Comparison of ENCODE assay signal across 18 mouse cellular contexts in the genomic region with DNA sequence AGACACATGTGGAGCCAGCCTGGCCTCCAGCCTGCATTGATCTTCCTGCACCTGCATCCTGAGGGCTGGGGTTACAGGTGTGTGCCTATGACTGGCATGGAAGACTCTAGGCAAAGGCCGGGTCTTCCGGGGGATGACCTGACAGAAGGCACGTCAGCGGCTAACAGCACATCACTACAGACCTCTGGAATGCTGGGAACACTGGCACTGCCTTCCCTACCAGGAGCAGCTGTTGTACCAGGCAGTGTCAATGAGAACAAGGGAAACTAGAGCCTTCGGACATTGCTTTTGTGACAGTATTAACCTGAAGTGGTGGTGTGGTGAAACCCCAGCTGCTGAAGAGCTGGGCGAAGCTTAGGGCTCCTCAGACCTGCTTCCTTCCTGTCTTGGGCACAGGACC. TPM values are rescaled to one million over a fixed set of nuclear protein-coding genes. Genes with fewer than 3 reads are reported as not detected.
DNase-seq lines count a peak whose midpoint lies in the region; ATAC-seq and TF ChIP-seq lines count a peak whose summit lies in the region.
"Had no signal": no experiment of that assay in that cellular context is flagged by ENCODE, and none has a peak within 500 bp of the region (broad histone marks: within the 10 kb centered on the region; RNA-seq: fewer than 3 reads in every experiment).

No protein-coding gene starts in this region.

- 80% methylated on average over 6 of the region's 6 CpGs for WGBS in cerebellum, adult 2 months
- WGBS in hindbrain, embryonic 12.5 days: 92% methylated on average over 6 of the region's 6 CpGs
- 93% methylated on average over 6 of the region's 6 CpGs for WGBS in hindbrain, embryonic 11.5 days
- WGBS in limb, embryonic 13.5 days: 90% methylated on average over 6 of the region's 6 CpGs
- 89% methylated on average over 6 of the region's 6 CpGs for WGBS in limb, embryonic 10.5 days
- WGBS in limb, embryonic 15.5 days: 90% methylated on average over 6 of the region's 6 CpGs
- WGBS in kidney, embryonic 16.5 days: 91% methylated on average over 6 of the region's 6 CpGs

- peaks cover 53% of the 10 kb centered on the region for H3K36me3 ChIP-seq in hindbrain, embryonic 12.5 days
- peaks cover 8% of the 10 kb centered on the region; the same call in 1 of the 2 replicates for H3K36me3 ChIP-seq in hindbrain, embryonic 11.5 days (ENCODE audit: control insufficient read depth, insufficient read depth, low read length)
- peaks cover 58% of the 10 kb centered on the region for H3K36me3 ChIP-seq in limb, embryonic 13.5 days
- peaks cover 80% of the 10 kb centered on the region for H3K36me3 ChIP-seq in limb, embryonic 10.5 days
- H3K36me3 ChIP-seq in limb, embryonic 15.5 days: peaks cover 49% of the 10 kb centered on the region
- H3K36me3 ChIP-seq in kidney, embryonic 16.5 days (ENCODE audit: insufficient read depth, low read length): peaks cover 40% of the 10 kb centered on the region

- no peak for DNase-seq in cerebellum, adult 2 months
- no peak for DNase-seq in cerebellum, postnatal 25 days
- DNase-seq in hindbrain, embryonic 11.5 days (ENCODE audit: low spot score): no peak
- no peak for DNase-seq in limb, embryonic 10.5 days (ENCODE audit: low spot score)
- DNase-seq: adrenal gland, adult 2 months; cerebellum, adult 9-10 months; gastrocnemius, postnatal 25 days; heart, postnatal 14 days; kidney, adult 9 months; lung, postnatal 14 days; thymus, postnatal 36 days had no signal

- no peak for ATAC-seq in hindbrain, embryonic 12.5 days (ENCODE audit: low FRiP score)
- no peak for ATAC-seq in hindbrain, embryonic 11.5 days (ENCODE audit: low FRiP score)
- ATAC-seq in limb, embryonic 13.5 days (ENCODE audit: low FRiP score, low read depth): no peak
- no peak for ATAC-seq in limb, embryonic 15.5 days (ENCODE audit: insufficient number of reproducible peaks, low FRiP score, low TSS enrichment, low read depth)
- ATAC-seq in kidney, embryonic 16.5 days (ENCODE audit: low FRiP score, low TSS enrichment): no peak
- ATAC-seq: midbrain, embryonic 15.5 days had no signal

- H3K27ac ChIP-seq in cerebellum, adult 2 months (ENCODE audit: insufficient read depth, low read length): 0 out of 2 replicates have a peak overlapping the region, but pooled peaks have one; percentile 19
- H3K27ac ChIP-seq in hindbrain, embryonic 12.5 days: 0 out of 2 replicates have a peak overlapping the region, but pooled peaks have one; percentile 18
- H3K27ac ChIP-seq in hindbrain, embryonic 11.5 days (ENCODE audit: low read depth, low read length): no peak overlapping the region
- H3K27ac ChIP-seq in limb, embryonic 13.5 days: peak overlapping the region; percentile 40; the same call in 1 of the 2 replicates
- no peak overlapping the region for H3K27ac ChIP-seq in limb, embryonic 10.5 days
- H3K27ac ChIP-seq in limb, embryonic 15.5 days: peak overlapping the region; percentile 69; the same call in 1 of the 2 replicates
- H3K27ac ChIP-seq in kidney, embryonic 16.5 days (ENCODE audit: low read length): no peak overlapping the region

- H3K9ac ChIP-seq in hindbrain, embryonic 12.5 days: peak overlapping the region; percentile 2; the same call in 1 of the 2 replicates
- no peak overlapping the region for H3K9ac ChIP-seq in hindbrain, embryonic 11.5 days (ENCODE audit: low read depth, low read length)
- no peak overlapping the region for H3K9ac ChIP-seq in limb, embryonic 13.5 days
- no peak overlapping the region for H3K9ac ChIP-seq in limb, embryonic 15.5 days
- no peak overlapping the region for H3K9ac ChIP-seq in kidney, embryonic 16.5 days (replicated peaks; ENCODE audit: low read length)
- H3K9ac ChIP-seq: liver, postnatal 0 days; midbrain, embryonic 15.5 days had no signal

- H3K4me3 ChIP-seq in cerebellum, adult 2 months (replicated peaks; ENCODE audit: insufficient read depth, low read depth, low read length): no peak overlapping the region
- H3K4me3 ChIP-seq in hindbrain, embryonic 12.5 days: no peak overlapping the region
- no peak overlapping the region for H3K4me3 ChIP-seq in hindbrain, embryonic 11.5 days (ENCODE audit: low read depth, low read length)
- no peak overlapping the region for H3K4me3 ChIP-seq in limb, embryonic 13.5 days
- H3K4me3 ChIP-seq in limb, embryonic 10.5 days: no peak overlapping the region
- H3K4me3 ChIP-seq in limb, embryonic 15.5 days: no peak overlapping the region
- no peak overlapping the region for H3K4me3 ChIP-seq in kidney, embryonic 16.5 days (ENCODE audit: low read length)
- H3K4me3 ChIP-seq: midbrain, embryonic 15.5 days had no signal

- peaks cover 10% of the 10 kb centered on the region; the same call in 1 of the 2 replicates for H3K4me1 ChIP-seq in cerebellum, adult 2 months (ENCODE audit: control insufficient read depth, insufficient read depth, low read length)
- peaks cover 23% of the 10 kb centered on the region for H3K4me1 ChIP-seq in hindbrain, embryonic 12.5 days
- peaks cover 12% of the 10 kb centered on the region for H3K4me1 ChIP-seq in hindbrain, embryonic 11.5 days (replicated peaks; ENCODE audit: control insufficient read depth, insufficient read depth, low read length)
- peaks cover 21% of the 10 kb centered on the region for H3K4me1 ChIP-seq in limb, embryonic 13.5 days
- peaks cover 29% of the 10 kb centered on the region for H3K4me1 ChIP-seq in limb, embryonic 10.5 days
- peaks cover 24% of the 10 kb centered on the region for H3K4me1 ChIP-seq in limb, embryonic 15.5 days
- H3K4me1 ChIP-seq in kidney, embryonic 16.5 days (ENCODE audit: insufficient read depth, low read length): peaks cover 22% of the 10 kb centered on the region

- no peak for TF ChIP-seq POLR2A in cerebellum, adult 2 months (IDR thresholded peaks at IDR 0.05; ENCODE audit: borderline replicate concordance, insufficient read depth, low read length)

- H3K4me2 ChIP-seq in hindbrain, embryonic 12.5 days (replicated peaks): no peak overlapping the region
- H3K4me2 ChIP-seq in hindbrain, embryonic 11.5 days (replicated peaks; ENCODE audit: low read depth, low read length): no peak overlapping the region
- H3K4me2 ChIP-seq in limb, embryonic 13.5 days (replicated peaks): no peak overlapping the region
- no peak overlapping the region for H3K4me2 ChIP-seq in limb, embryonic 15.5 days
- no peak overlapping the region for H3K4me2 ChIP-seq in kidney, embryonic 16.5 days (replicated peaks; ENCODE audit: low read depth, low read length)
- H3K4me2 ChIP-seq: midbrain, embryonic 15.5 days had no signal

- no peak for TF ChIP-seq CTCF in cerebellum, adult 2 months (IDR thresholded peaks at IDR 0.05; ENCODE audit: borderline replicate concordance, insufficient read depth, low read depth, low read length)

- H3K9me3 ChIP-seq in hindbrain, embryonic 12.5 days (replicated peaks): no peaks in the 10 kb centered on the region
- no peaks in the 10 kb centered on the region for H3K9me3 ChIP-seq in hindbrain, embryonic 11.5 days (ENCODE audit: control insufficient read depth, low read length)
- no peaks in the 10 kb centered on the region for H3K9me3 ChIP-seq in limb, embryonic 13.5 days
- no peaks in the 10 kb centered on the region for H3K9me3 ChIP-seq in limb, embryonic 10.5 days (replicated peaks)
- no peaks in the 10 kb centered on the region for H3K9me3 ChIP-seq in limb, embryonic 15.5 days
- no peaks in the 10 kb centered on the region for H3K9me3 ChIP-seq in kidney, embryonic 16.5 days (ENCODE audit: low read length)
- H3K9me3 ChIP-seq: forebrain, embryonic 10.5 days; midbrain, embryonic 15.5 days had no signal

- H3K27me3 ChIP-seq in cerebellum, adult 2 months (ENCODE audit: control insufficient read depth, insufficient read depth, low read length): no peaks in the 10 kb centered on the region
- H3K27me3 ChIP-seq in hindbrain, embryonic 12.5 days: no peaks in the 10 kb centered on the region
- no peaks in the 10 kb centered on the region for H3K27me3 ChIP-seq in hindbrain, embryonic 11.5 days (ENCODE audit: control insufficient read depth, insufficient read depth, low read length)
- no peaks in the 10 kb centered on the region for H3K27me3 ChIP-seq in limb, embryonic 13.5 days
- H3K27me3 ChIP-seq in limb, embryonic 10.5 days (ENCODE audit: low read depth, poor library complexity, severe bottlenecking): no peaks in the 10 kb centered on the region
- H3K27me3 ChIP-seq in limb, embryonic 15.5 days: no peaks in the 10 kb centered on the region
- no peaks in the 10 kb centered on the region for H3K27me3 ChIP-seq in kidney, embryonic 16.5 days (ENCODE audit: insufficient read depth, low read length)
- H3K27me3 ChIP-seq: midbrain, embryonic 15.5 days had no signal

RNA-seq across cellular contexts. Expression of gene Xrcc3, which starts 4.9 kb away (rescaled TPM):
- polyA plus RNA-seq in cerebellum, adult 2 months (2012; rRNA removed): 16.7 and 19.2 TPM in 2 replicates
- 5.8 and 6.4 TPM in 2 replicates for polyA plus RNA-seq in hindbrain, embryonic 12.5 days (2016; fragmentation: Nextera tagmentation; extraction: Ambion mirVana)
- polyA plus RNA-seq in hindbrain, embryonic 11.5 days (2014; fragmentation: Nextera tagmentation; extraction: Ambion mirVana): 8.2 and 9.8 TPM in 2 replicates
- 7.2 and 11.0 TPM in 2 replicates for polyA plus RNA-seq in limb, embryonic 13.5 days (2015; fragmentation: Nextera tagmentation; extraction: Ambion mirVana)
- polyA plus RNA-seq in limb, embryonic 10.5 days (2016; fragmentation: Nextera tagmentation; extraction: Ambion mirVana): 21.6 and 23.9 TPM in 2 replicates
- polyA plus RNA-seq in limb, embryonic 15.5 days (2015; fragmentation: Nextera tagmentation; extraction: Ambion mirVana): 8.4 and 9.9 TPM in 2 replicates
- 12.4 and 16.1 TPM in 2 replicates for polyA plus RNA-seq in kidney, embryonic 16.5 days (2015; fragmentation: Nextera tagmentation; extraction: Ambion mirVana)

RNA-seq across cellular contexts. Expression of gene Zfyve21, which starts 5.2 kb away (rescaled TPM):
- polyA plus RNA-seq in cerebellum, adult 2 months (2012; rRNA removed): 31.6 and 33.4 TPM in 2 replicates
- 53.5 and 56.8 TPM in 2 replicates for polyA plus RNA-seq in hindbrain, embryonic 12.5 days (2016; fragmentation: Nextera tagmentation; extraction: Ambion mirVana)
- polyA plus RNA-seq in hindbrain, embryonic 11.5 days (2014; fragmentation: Nextera tagmentation; extraction: Ambion mirVana): 54.2 and 54.7 TPM in 2 replicates
- 105 and 111 TPM in 2 replicates for polyA plus RNA-seq in limb, embryonic 13.5 days (2015; fragmentation: Nextera tagmentation; extraction: Ambion mirVana)
- 69.8 and 75.8 TPM in 2 replicates for polyA plus RNA-seq in limb, embryonic 10.5 days (2016; fragmentation: Nextera tagmentation; extraction: Ambion mirVana)
- 122 and 141 TPM in 2 replicates for polyA plus RNA-seq in limb, embryonic 15.5 days (2015; fragmentation: Nextera tagmentation; extraction: Ambion mirVana)
- 133 and 159 TPM in 2 replicates for polyA plus RNA-seq in kidney, embryonic 16.5 days (2015; fragmentation: Nextera tagmentation; extraction: Ambion mirVana)

RNA-seq across cellular contexts. Expression of gene Klc1, which starts 50.1 kb away (rescaled TPM):
- polyA plus RNA-seq in cerebellum, adult 2 months (2012; rRNA removed): 874 and 889 TPM in 2 replicates
- polyA plus RNA-seq in hindbrain, embryonic 12.5 days (2016; fragmentation: Nextera tagmentation; extraction: Ambion mirVana): 430 and 446 TPM in 2 replicates
- polyA plus RNA-seq in hindbrain, embryonic 11.5 days (2014; fragmentation: Nextera tagmentation; extraction: Ambion mirVana): 345 and 366 TPM in 2 replicates
- 112 and 113 TPM in 2 replicates for polyA plus RNA-seq in limb, embryonic 13.5 days (2015; fragmentation: Nextera tagmentation; extraction: Ambion mirVana)
- 87.5 and 98.0 TPM in 2 replicates for polyA plus RNA-seq in limb, embryonic 10.5 days (2016; fragmentation: Nextera tagmentation; extraction: Ambion mirVana)
- 107 and 121 TPM in 2 replicates for polyA plus RNA-seq in limb, embryonic 15.5 days (2015; fragmentation: Nextera tagmentation; extraction: Ambion mirVana)
- polyA plus RNA-seq in kidney, embryonic 16.5 days (2015; fragmentation: Nextera tagmentation; extraction: Ambion mirVana): 98.5 and 101 TPM in 2 replicates

Comparison
In these comparisons a context has a peak if more than half of its experiments do, and no peak if none do; other contexts are left out.
1. H3K27ac ChIP-seq: peak in cerebellum, adult 2 months (single experiment), hindbrain, embryonic 12.5 days (single experiment), limb, embryonic 13.5 days (single experiment) and limb, embryonic 15.5 days (single experiment); none in hindbrain, embryonic 11.5 days (single experiment), limb, embryonic 10.5 days (single experiment) and kidney, embryonic 16.5 days (single experiment).